Mouse (Mus musculus) midbrain, postnatal 0 days (tissue): ENCODE measurements at regions not wholly inside any gene's neighbourhood (a gene's known extent, or its start where the extent isn't known, plus 50 kb on each side); places are given as distances from the start of the nearest gene placed in this dataset.
A peak's percentile ranks its signal among the peaks of the same experiment; 100 is the strongest.

Experiments
- ATAC-seq: fragments of 200-750 bp; cut with Nextera tagmentation; 2 replicates; pipeline ENCODE4 v1.8.0; 2017; ENCODE audit warnings: moderate number of reproducible peaks, mild to moderate bottlenecking, moderate TSS enrichment, moderate library complexity; ENCODE audit not compliant: low FRiP score
- DNase-seq: peaks from one replicate; pipeline ENCODE4 v3.0.0-alpha.2; 2015; ENCODE audit warnings: low spot score
- H3K27ac ChIP-seq: fragments of 300-500 bp; sonication (generic); 2 replicates; pipeline ENCODE4 v1.5.1; 2014; ENCODE audit warnings: low read depth, mild to moderate bottlenecking, low read length, mixed read lengths
- H3K27me3 ChIP-seq: fragments of 300-500 bp; sonication (generic); 2 replicates; pipeline ENCODE4 v1.6.1; 2014; ENCODE audit warnings: low read length, control low read depth, mixed read lengths; ENCODE audit not compliant: insufficient read depth
- H3K36me3 ChIP-seq: fragments of 300-500 bp; sonication (generic); 2 replicates; pipeline ENCODE4 v1.6.1; 2014; ENCODE audit warnings: low read length, control low read depth, mixed read lengths; ENCODE audit not compliant: insufficient read depth
- H3K4me1 ChIP-seq: fragments of 300-500 bp; sonication (generic); 2 replicates; pipeline ENCODE4 v1.6.1; 2014; ENCODE audit warnings: mild to moderate bottlenecking, control low read depth, antibody characterized with exemption, low read length, mixed read lengths; ENCODE audit not compliant: insufficient read depth
- H3K4me2 ChIP-seq: fragments of 300-500 bp; sonication (generic); 2 replicates; pipeline ENCODE4 v1.6.1; 2014; ENCODE audit warnings: low read depth, mild to moderate bottlenecking, low read length, mixed read lengths; ENCODE audit not compliant: poor library complexity, severe bottlenecking
- H3K4me3 ChIP-seq: fragments of 300-500 bp; sonication (generic); 2 replicates; pipeline ENCODE4 v1.5.1; 2014; ENCODE audit warnings: low read depth, mild to moderate bottlenecking, low read length, moderate library complexity
- H3K9ac ChIP-seq: fragments of 300-500 bp; sonication (generic); replicated peaks from 2 replicates; pipeline ENCODE4 v1.6.1; 2014; ENCODE audit warnings: mild to moderate bottlenecking, low read length, moderate library complexity, mixed read lengths; ENCODE audit not compliant: poor library complexity, severe bottlenecking
- H3K9me3 ChIP-seq: fragments of 300-500 bp; sonication (generic); 2 replicates; pipeline ENCODE4 v1.6.1; 2016; ENCODE audit warnings: low read length, control low read depth
- CTCF ChIP-seq: IDR thresholded peaks from 2 replicates; pipeline ENCODE4 v1.5.1; 2016; ENCODE audit warnings: antibody characterized with exemption, mild to moderate bottlenecking
- WGBS: fragments of 180-500 bp; shearing (Covaris S2); extraction: QIAGEN DNeasy Blood & Tissue Kit; methylation state at CpG from one replicate; pipeline ENCODE4 v1.1.7; 2014; 5-methylcytosine and 5-hydroxymethylcytosine counted together

GRCm38 (mm10) chr1:41243000-41243399, 437.6 kb downstream of the Tmem182 start:
- no peaks in the 10 kb centered on the region for H3K36me3 ChIP-seq
- ATAC-seq (no peak), DNase-seq (peak; percentile 22)
- H3K9me3 ChIP-seq: no peaks in the 10 kb centered on the region
- no peak for TF ChIP-seq CTCF
- no peak overlapping the region for H3K27ac ChIP-seq
- H3K4me3 ChIP-seq: no peak overlapping the region
- WGBS: 50% methylated on average over 6 of the region's 6 CpGs
- no peak overlapping the region for H3K4me2 ChIP-seq
- H3K27me3 ChIP-seq: no peaks in the 10 kb centered on the region
- H3K4me1 ChIP-seq: no peaks in the 10 kb centered on the region
- H3K9ac ChIP-seq: no peak overlapping the region

- DNase-seq (no peak), ATAC-seq (no peak)
- no peak overlapping the region for H3K9ac ChIP-seq
- WGBS: 92% methylated on average over 12 of the region's 12 CpGs
- H3K4me1 ChIP-seq: no peaks in the 10 kb centered on the region
- H3K27ac ChIP-seq: no peak overlapping the region
- H3K27me3 ChIP-seq: no peaks in the 10 kb centered on the region
- H3K4me3 ChIP-seq: no peak overlapping the region
- no peak for TF ChIP-seq CTCF
- no peaks in the 10 kb centered on the region for H3K36me3 ChIP-seq
- no peak overlapping the region for H3K4me2 ChIP-seq
- no peaks in the 10 kb centered on the region for H3K9me3 ChIP-seq
These were observed 439.2 kb downstream of the Tmem182 start for GRCm38 (mm10) chr1:41244627-41245026.

GRCm38 (mm10) chr1:41264214-41264613, 458.8 kb downstream of the Tmem182 start:
- H3K9ac ChIP-seq: no peak overlapping the region
- no peak overlapping the region for H3K4me2 ChIP-seq
- DNase-seq (peak; percentile 43), ATAC-seq (no peak)
- no peak overlapping the region for H3K27ac ChIP-seq
- no peaks in the 10 kb centered on the region for H3K4me1 ChIP-seq
- no peaks in the 10 kb centered on the region for H3K9me3 ChIP-seq
- 38% methylated on average over 10 of the region's 10 CpGs for WGBS
- H3K4me3 ChIP-seq: no peak overlapping the region
- no peaks in the 10 kb centered on the region for H3K36me3 ChIP-seq
- no peaks in the 10 kb centered on the region for H3K27me3 ChIP-seq
- peak; percentile 62 for TF ChIP-seq CTCF

GRCm38 (mm10) chr1:41271111-41271730, 465.8 kb downstream of the Tmem182 start:
- peak; percentile 75 for TF ChIP-seq CTCF
- 9% methylated on average over 4 of the region's 4 CpGs for WGBS
- Histone ChIP-seq H3K4me3 (no peak overlapping the region), H3K27ac (no peak overlapping the region), H3K4me2 (0 out of 2 replicates have a peak overlapping the region, but pooled peaks have one; percentile 6), H3K36me3 (no peaks in the 10 kb centered on the region), H3K27me3 (no peaks in the 10 kb centered on the region), H3K4me1 (peaks cover 7% of the 10 kb centered on the region), H3K9me3 (no peaks in the 10 kb centered on the region), H3K9ac (no peak overlapping the region)
- DNase-seq (peak; percentile 78), ATAC-seq (peak; percentile 64)

GRCm38 (mm10) chr1:41274573-41275270, 469.3 kb downstream of the Tmem182 start:
- Histone ChIP-seq H3K36me3 (no peaks in the 10 kb centered on the region), H3K9ac (no peak overlapping the region), H3K4me1 (peaks cover 7% of the 10 kb centered on the region), H3K27ac (no peak overlapping the region), H3K27me3 (no peaks in the 10 kb centered on the region), H3K4me2 (peak overlapping the region; percentile 39), H3K9me3 (no peaks in the 10 kb centered on the region), H3K4me3 (peak overlapping the region; percentile 10; the same call in 1 of the 2 replicates)
- ATAC-seq: 0 out of 2 replicates have a peak, but pooled peaks have one; percentile 41
- peak; percentile 75 for TF ChIP-seq CTCF
- DNase-seq: peak; percentile 60
- 7% methylated on average over 10 of the region's 10 CpGs for WGBS

GRCm38 (mm10) chr1:41275271-41275624, 469.8 kb downstream of the Tmem182 start:
- peak overlapping the region; percentile 10; the same call in 1 of the 2 replicates for H3K4me3 ChIP-seq
- 4% methylated on average over 8 of the region's 8 CpGs for WGBS
- H3K36me3 ChIP-seq: no peaks in the 10 kb centered on the region
- no peak overlapping the region for H3K9ac ChIP-seq
- no peak for ATAC-seq
- peak overlapping the region; percentile 39 for H3K4me2 ChIP-seq
- H3K4me1 ChIP-seq: peaks cover 7% of the 10 kb centered on the region
- H3K27me3 ChIP-seq: no peaks in the 10 kb centered on the region
- H3K27ac ChIP-seq: 0 out of 2 replicates have a peak overlapping the region, but pooled peaks have one; percentile 38
- H3K9me3 ChIP-seq: no peaks in the 10 kb centered on the region
- peak; percentile 12 for DNase-seq
- no peak for TF ChIP-seq CTCF
